Mouse (Mus musculus): ENCODE results near the gene Pnmal1.

GRCm38 (mm10) chr7:16991681-16992450, 32.4 kb downstream of the Pnmal1 start:
- TF ChIP-seq CTCF (IDR thresholded peaks at IDR 0.05; ENCODE audit: low read depth) (no peak), EP300 (IDR thresholded peaks at IDR 0.05; ENCODE audit: low read depth) (no peak)

Measured in heart, postnatal 0 days (tissue).